27 mouse cellular contexts compared by ENCODE assay signal in the genomic region with DNA sequence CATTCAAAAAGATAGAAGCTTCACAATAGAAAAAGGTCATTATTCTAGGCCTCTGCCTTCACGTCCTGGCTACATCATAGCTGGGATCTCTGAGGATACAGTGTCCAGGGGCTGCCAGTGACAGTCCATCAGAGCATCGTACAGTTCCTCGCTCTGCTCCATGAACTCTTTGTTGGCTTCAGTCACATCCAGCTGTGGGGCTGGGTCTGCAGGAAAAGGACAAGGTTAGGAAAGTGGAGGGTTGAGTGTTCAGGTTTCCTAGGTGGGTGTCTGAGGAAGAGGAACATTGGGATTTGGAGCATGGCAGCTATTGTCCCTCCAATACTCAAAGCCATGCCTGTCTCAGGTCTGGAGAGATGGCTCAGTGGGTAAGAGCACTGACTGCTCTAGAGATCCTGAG. TPM values are rescaled to one million over a fixed set of nuclear protein-coding genes. Genes with fewer than 3 reads are reported as not detected.
A peak's percentile ranks its signal among the peaks of the same experiment; 100 is the strongest.
DNase-seq lines count a peak whose midpoint lies in the region; ATAC-seq and TF ChIP-seq lines count a peak whose summit lies in the region.
"Had no signal": no experiment of that assay in that cellular context is flagged by ENCODE, and none has a peak within 500 bp of the region (broad histone marks: within the 10 kb centered on the region; RNA-seq: fewer than 3 reads in every experiment).

No protein-coding gene starts in this region.

- H3K27me3 ChIP-seq in limb, embryonic 15.5 days: no peaks in the 10 kb centered on the region
- H3K27me3 ChIP-seq in limb, embryonic 10.5 days (ENCODE audit: low read depth, poor library complexity, severe bottlenecking): no peaks in the 10 kb centered on the region
- H3K27me3 ChIP-seq in CH12.LX (replicated peaks) (no peaks in the 10 kb centered on the region), MEL (ENCODE audit: control insufficient read depth in 1 of 2, insufficient read depth in 2 of 2, low read length in 2 of 2) (no peaks in the 10 kb centered on the region), myocyte (ENCODE audit: control insufficient read depth, insufficient read depth, insufficient read length) (no peaks in the 10 kb centered on the region)
- H3K27me3 ChIP-seq in hindbrain, embryonic 10.5 days (ENCODE audit: insufficient read depth, poor library complexity, severe bottlenecking): no peaks in the 10 kb centered on the region
- H3K27me3 ChIP-seq in midbrain, embryonic 16.5 days (ENCODE audit: control insufficient read depth, insufficient read depth, low read depth, low read length): no peaks in the 10 kb centered on the region
- H3K27me3 ChIP-seq: hindbrain, embryonic 15.5 days; limb, embryonic 12.5 days; neural tube, embryonic 13.5 days had no signal

- peaks cover 8% of the 10 kb centered on the region for H3K4me1 ChIP-seq in limb, embryonic 15.5 days
- H3K4me1 ChIP-seq in limb, embryonic 10.5 days: peaks cover 9% of the 10 kb centered on the region
- H3K4me1 ChIP-seq in CH12.LX (ENCODE audit: control insufficient read depth in 1 of 2, insufficient read depth in 2 of 2) (peaks cover 0 to 8% of the 10 kb centered on the region in 2 experiments; a peak in 1 of 4 replicates), MEL (ENCODE audit: control insufficient read depth in 1 of 2, insufficient read depth in 2 of 2, low read length in 2 of 2) (0 out of 4 replicates have a peak, but pooled peaks cover 0 to 3% of the 10 kb centered on the region in 2 experiments)
- peaks cover 10% of the 10 kb centered on the region for H3K4me1 ChIP-seq in hindbrain, embryonic 10.5 days (replicated peaks)
- H3K4me1 ChIP-seq in midbrain, embryonic 16.5 days (ENCODE audit: control insufficient read depth, insufficient read depth, low read length): peaks cover 10% of the 10 kb centered on the region

- H3K79me2 ChIP-seq in CH12.LX (replicated peaks; ENCODE audit: control insufficient read depth, extremely low read depth, insufficient read depth, poor library complexity, severe bottlenecking): peaks cover 16% of the 10 kb centered on the region
- H3K79me2 ChIP-seq in MEL (ENCODE audit: control insufficient read depth, insufficient read depth, low read length, poor library complexity): peaks cover 18% of the 10 kb centered on the region
- peaks cover 19% of the 10 kb centered on the region for H3K79me2 ChIP-seq in myocyte (ENCODE audit: control insufficient read depth, insufficient read depth)

- H3K9me3 ChIP-seq in limb, embryonic 15.5 days: no peaks in the 10 kb centered on the region
- H3K9me3 ChIP-seq in limb, embryonic 10.5 days (replicated peaks): no peaks in the 10 kb centered on the region
- no peaks in the 10 kb centered on the region for H3K9me3 ChIP-seq in CH12.LX (replicated peaks; ENCODE audit: low read length)
- H3K9me3 ChIP-seq in MEL (replicated peaks; ENCODE audit: insufficient read depth, low read length): no peaks in the 10 kb centered on the region
- H3K9me3 ChIP-seq in hindbrain, embryonic 10.5 days: no peaks in the 10 kb centered on the region
- no peaks in the 10 kb centered on the region for H3K9me3 ChIP-seq in midbrain, embryonic 16.5 days (replicated peaks; ENCODE audit: control insufficient read depth, low read length, poor library complexity, severe bottlenecking)
- H3K9me3 ChIP-seq: G1E; hindbrain, embryonic 15.5 days; limb, embryonic 12.5 days; neural tube, embryonic 13.5 days had no signal

- TF ChIP-seq CTCF in CH12.LX (conservative IDR thresholded peaks at IDR 0.05 in 1 of 2, IDR thresholded peaks at IDR 0.05 in 1 of 2; ENCODE audit: low read depth in 2 of 2, low read length in 2 of 2): no peak
- TF ChIP-seq CTCF in MEL (IDR thresholded peaks at IDR 0.05 in 2 of 3, conservative IDR thresholded peaks at IDR 0.05 in 1 of 3; ENCODE audit: control insufficient read depth in 1 of 3, insufficient read depth in 1 of 3, low read depth in 2 of 3, low read length in 3 of 3, poor library complexity in 1 of 3, severe bottlenecking in 1 of 3): no peak

- no peak overlapping the region for H3K9ac ChIP-seq in limb, embryonic 15.5 days
- no peak overlapping the region for H3K9ac ChIP-seq in CH12.LX (ENCODE audit: insufficient read depth, low read depth)
- no peak overlapping the region for H3K9ac ChIP-seq in MEL (ENCODE audit: control insufficient read depth, low read depth, low read length, poor library complexity, severe bottlenecking)
- no peak overlapping the region for H3K9ac ChIP-seq in midbrain, embryonic 16.5 days (ENCODE audit: low read depth, low read length)
- H3K9ac ChIP-seq: forebrain, postnatal 0 days; hindbrain, embryonic 15.5 days; limb, embryonic 12.5 days; neural tube, embryonic 13.5 days had no signal

- in situ Hi-C loops in CH12.LX (cut with MboI; ENCODE audit: low pct_ligation_motif_present, low pct_unique_long_range_greater_than_20kb, low sequenced_read_pairs): loop anchor here (25.0 kb wide), 1 partner anchor 200 kb away; a partner anchor contains a TSS

- H3K27ac ChIP-seq in limb, embryonic 15.5 days: 0 out of 2 replicates have a peak overlapping the region, but pooled peaks have one; percentile 27
- no peak overlapping the region for H3K27ac ChIP-seq in limb, embryonic 10.5 days
- H3K27ac ChIP-seq in CH12.LX (ENCODE audit: insufficient read depth, low read depth): no peak overlapping the region
- peak overlapping the region; percentile 16; the same call in 1 of the 2 replicates for H3K27ac ChIP-seq in MEL (ENCODE audit: control insufficient read depth, low read depth, low read length)
- no peak overlapping the region for H3K27ac ChIP-seq in hindbrain, embryonic 10.5 days
- H3K27ac ChIP-seq in midbrain, embryonic 16.5 days (ENCODE audit: low read length): no peak overlapping the region
- H3K27ac ChIP-seq: hindbrain, embryonic 15.5 days; layer of hippocampus, adult 2 months; limb, embryonic 12.5 days; neural tube, embryonic 13.5 days had no signal

- DNase-seq in limb, embryonic 10.5 days (ENCODE audit: low spot score): no peak
- DNase-seq in CH12.LX (ENCODE audit: extremely low read depth) (no peak), MEL (ENCODE audit: low read depth, low spot score) (peak; percentile 76)
- DNase-seq in hindbrain, embryonic 10.5 days (ENCODE audit: low spot score): no peak
- DNase-seq: adrenal gland, postnatal 10 days; cerebellum, adult 18-20 months; cerebellum, postnatal 25 days; forebrain, postnatal 0 days; gastrocnemius, postnatal 25 days; heart, adult 18-20 months; heart, postnatal 4 days; kidney, adult 2 months; kidney, postnatal 14 days; lung, adult 2 months; lung, postnatal 36 days; midbrain, embryonic 14.5 days; retina, postnatal 1 day; right cerebral cortex, postnatal 25 days had no signal

- no peak for ATAC-seq in limb, embryonic 15.5 days (ENCODE audit: insufficient number of reproducible peaks, low FRiP score, low TSS enrichment, low read depth)
- ATAC-seq in midbrain, embryonic 16.5 days: no peak
- ATAC-seq: forebrain, postnatal 0 days had no signal

- TF ChIP-seq EP300 in CH12.LX (IDR thresholded peaks at IDR 0.05; ENCODE audit: low read length) (no peak), MEL (IDR thresholded peaks at IDR 0.05; ENCODE audit: low read depth in 1 of 2, low read length in 2 of 2) (no peak)

- no peak overlapping the region for H3K4me3 ChIP-seq in limb, embryonic 15.5 days
- H3K4me3 ChIP-seq in limb, embryonic 10.5 days: no peak overlapping the region
- H3K4me3 ChIP-seq in CH12.LX (replicated peaks in 1 of 3; ENCODE audit: low read depth in 2 of 3, low read length in 2 of 3, poor library complexity in 1 of 3) (no peak overlapping the region), MEL (ENCODE audit: control insufficient read depth in 1 of 2, insufficient read depth in 1 of 2, low read depth in 2 of 2, low read length in 2 of 2) (no peak overlapping the region), myocyte (no peak overlapping the region)
- no peak overlapping the region for H3K4me3 ChIP-seq in hindbrain, embryonic 10.5 days
- no peak overlapping the region for H3K4me3 ChIP-seq in midbrain, embryonic 16.5 days (ENCODE audit: low read depth, low read length)
- H3K4me3 ChIP-seq: hindbrain, embryonic 15.5 days; layer of hippocampus, adult 2 months; limb, embryonic 12.5 days; neural tube, embryonic 13.5 days had no signal

- TF ChIP-seq POLR2A in CH12.LX (IDR thresholded peaks at IDR 0.05; ENCODE audit: low read depth, low read length): peak; percentile 77
- peak; percentile 57 to 73; a peak in 2 of 4 replicates for TF ChIP-seq POLR2A in MEL (IDR thresholded peaks at IDR 0.05; ENCODE audit: control insufficient read depth in 1 of 2, insufficient read depth in 1 of 2, low read depth in 1 of 2, low read length in 2 of 2, poor library complexity in 1 of 2)
- TF ChIP-seq POLR2A in myocyte (IDR thresholded peaks at IDR 0.05; ENCODE audit: insufficient read length, low read depth): no peak

- H3K36me3 ChIP-seq in limb, embryonic 15.5 days: peaks cover 55% of the 10 kb centered on the region
- H3K36me3 ChIP-seq in limb, embryonic 10.5 days: peaks cover 72% of the 10 kb centered on the region
- H3K36me3 ChIP-seq in CH12.LX (replicated peaks in 1 of 2; ENCODE audit: control insufficient read depth in 1 of 2, insufficient read depth in 1 of 2, low read length in 1 of 2) (peaks cover 39 to 62% of the 10 kb centered on the region in 2 experiments), MEL (ENCODE audit: control insufficient read depth in 1 of 2, insufficient read depth in 2 of 2, low read length in 2 of 2) (peaks cover 10 to 12% of the 10 kb centered on the region in 2 experiments), myocyte (ENCODE audit: control insufficient read depth, insufficient read depth) (peaks cover 18% of the 10 kb centered on the region)
- H3K36me3 ChIP-seq in hindbrain, embryonic 10.5 days: peaks cover 67% of the 10 kb centered on the region
- peaks cover 23% of the 10 kb centered on the region for H3K36me3 ChIP-seq in midbrain, embryonic 16.5 days (ENCODE audit: control insufficient read depth, insufficient read depth, low read length)

- TF ChIP-seq RAD21 in CH12.LX (IDR thresholded peaks at IDR 0.05; ENCODE audit: low read depth, low read length) (no peak), MEL (IDR thresholded peaks at IDR 0.05; ENCODE audit: low read depth, low read length) (no peak)

- dilution Hi-C loops in CH12.LX (cut with MboI; ENCODE audit: extremely low pct_ligation_motif_present, extremely low pct_unique_long_range_greater_than_20kb, low sequenced_read_pairs): no loop called here

- H3ac ChIP-seq in myocyte (ENCODE audit: control insufficient read depth, insufficient read length): no peak overlapping the region

- no peak overlapping the region for H3K4me2 ChIP-seq in limb, embryonic 15.5 days
- no peak overlapping the region for H3K4me2 ChIP-seq in CH12.LX (ENCODE audit: insufficient read depth, low read depth, poor library complexity, severe bottlenecking)
- H3K4me2 ChIP-seq in myocyte (ENCODE audit: low read depth): no peak overlapping the region
- no peak overlapping the region for H3K4me2 ChIP-seq in midbrain, embryonic 16.5 days (ENCODE audit: low read length)
- H3K4me2 ChIP-seq: hindbrain, embryonic 15.5 days; limb, embryonic 12.5 days; neural tube, embryonic 13.5 days had no signal

- 50% methylated on average over 3 of the region's 3 CpGs for whole genome bisulfite sequencing in limb, embryonic 15.5 days
- WGBS in limb, embryonic 10.5 days: 53% methylated on average over 3 of the region's 3 CpGs
- WGBS in hindbrain, embryonic 10.5 days: 54% methylated on average over 3 of the region's 3 CpGs
- WGBS in midbrain, embryonic 16.5 days: 55% methylated on average over 3 of the region's 3 CpGs

RNA-seq across cellular contexts. Expression of a gene that starts 8.6 kb away (rescaled TPM):
- 1.8 and 2.7 TPM in 2 replicates for polyA plus RNA-seq in limb, embryonic 15.5 days (2015; fragmentation: Nextera tagmentation; extraction: Ambion mirVana)
- 0.68 and 1.4 TPM in 2 replicates for polyA plus RNA-seq in limb, embryonic 10.5 days (2016; fragmentation: Nextera tagmentation; extraction: Ambion mirVana)
- total RNA-seq in CH12.LX (2012; rRNA removed): 0.38 and 0.51 TPM in 2 replicates
- not detected in 2 replicates for total RNA-seq in CH12.LX (2014; rRNA removed)
- polyA plus RNA-seq in CH12.LX (2012; ENCODE audit: insufficient read length, low read depth): 0.31 TPM in 1 of 2 replicates, not detected in the other
- 0.52 and 0.85 TPM in 2 replicates for total RNA-seq in MEL (2012; rRNA removed)
- polyA plus RNA-seq in MEL (2012; ENCODE audit: insufficient read depth in 1 of 2, insufficient read length in 2 of 2, low read depth in 1 of 2, low replicate concordance in 2 of 2, missing spikeins in 1 of 2): under 1 TPM in 1 of 2 experiments, not detected in 1; 0.40 TPM
- polyA plus RNA-seq in myocyte (2012; fragmentation: generic; extraction: Trizol): 0.30 TPM
- polyA plus RNA-seq in hindbrain, embryonic 10.5 days (2016; fragmentation: Nextera tagmentation; extraction: Ambion mirVana): 0.77 and 0.96 TPM in 2 replicates
- 2.1 and 2.9 TPM in 2 replicates for polyA plus RNA-seq in midbrain, embryonic 16.5 days (2015; fragmentation: Nextera tagmentation; extraction: Ambion mirVana)
- total RNA-seq: G1E; megakaryocyte-erythroid progenitor cell, adult 5-6 weeks had no signal

RNA-seq across cellular contexts. Expression of a gene that starts 17.5 kb away (rescaled TPM):
- 61.4 and 68.3 TPM in 2 replicates for polyA plus RNA-seq in limb, embryonic 15.5 days (2015; fragmentation: Nextera tagmentation; extraction: Ambion mirVana)
- 89.2 and 90.1 TPM in 2 replicates for polyA plus RNA-seq in limb, embryonic 10.5 days (2016; fragmentation: Nextera tagmentation; extraction: Ambion mirVana)
- 71.5 and 86.5 TPM in 2 replicates for total RNA-seq in CH12.LX (2012; rRNA removed)
- total RNA-seq in CH12.LX (2014; rRNA removed): 70.6 and 80.5 TPM in 2 replicates
- polyA plus RNA-seq in CH12.LX (2012; ENCODE audit: insufficient read length, low read depth): 60.7 and 64.4 TPM in 2 replicates
- total RNA-seq in MEL (2012; rRNA removed): 110 and 117 TPM in 2 replicates
- polyA plus RNA-seq in MEL (2012; ENCODE audit: insufficient read depth in 1 of 2, insufficient read length in 2 of 2, low read depth in 1 of 2, low replicate concordance in 2 of 2, missing spikeins in 1 of 2): 100 to 1,000 TPM in 1 of 2 experiments, not detected in 1; 102 TPM
- 51.6 TPM for polyA plus RNA-seq in myocyte (2012; fragmentation: generic; extraction: Trizol)
- polyA plus RNA-seq in hindbrain, embryonic 10.5 days (2016; fragmentation: Nextera tagmentation; extraction: Ambion mirVana): 90.6 and 91.5 TPM in 2 replicates
- polyA plus RNA-seq in midbrain, embryonic 16.5 days (2015; fragmentation: Nextera tagmentation; extraction: Ambion mirVana): 76.3 and 76.6 TPM in 2 replicates

RNA-seq across cellular contexts. Expression of a gene that starts 37.6 kb away (rescaled TPM):
- 48.9 and 49.1 TPM in 2 replicates for polyA plus RNA-seq in limb, embryonic 15.5 days (2015; fragmentation: Nextera tagmentation; extraction: Ambion mirVana)
- 60.9 and 62.9 TPM in 2 replicates for polyA plus RNA-seq in limb, embryonic 10.5 days (2016; fragmentation: Nextera tagmentation; extraction: Ambion mirVana)
- 29.8 and 40.2 TPM in 2 replicates for total RNA-seq in CH12.LX (2012; rRNA removed)
- 74.7 and 86.1 TPM in 2 replicates for total RNA-seq in CH12.LX (2014; rRNA removed)
- 47.8 and 53.5 TPM in 2 replicates for polyA plus RNA-seq in CH12.LX (2012; ENCODE audit: insufficient read length, low read depth)
- 56.7 and 62.6 TPM in 2 replicates for total RNA-seq in MEL (2012; rRNA removed)
- polyA plus RNA-seq in MEL (2012; ENCODE audit: insufficient read depth in 1 of 2, insufficient read length in 2 of 2, low read depth in 1 of 2, low replicate concordance in 2 of 2, missing spikeins in 1 of 2): 10 to 100 TPM in 1 of 2 experiments, not detected in 1; 76.4 TPM
- polyA plus RNA-seq in myocyte (2012; fragmentation: generic; extraction: Trizol): 26.6 TPM
- polyA plus RNA-seq in hindbrain, embryonic 10.5 days (2016; fragmentation: Nextera tagmentation; extraction: Ambion mirVana): 60.9 and 62.1 TPM in 2 replicates
- 42.8 and 45.2 TPM in 2 replicates for polyA plus RNA-seq in midbrain, embryonic 16.5 days (2015; fragmentation: Nextera tagmentation; extraction: Ambion mirVana)

RNA-seq across cellular contexts. Expression of a gene that starts 41.6 kb away (rescaled TPM):
- 66.2 and 70.1 TPM in 2 replicates for polyA plus RNA-seq in limb, embryonic 15.5 days (2015; fragmentation: Nextera tagmentation; extraction: Ambion mirVana)
- 162 and 192 TPM in 2 replicates for polyA plus RNA-seq in limb, embryonic 10.5 days (2016; fragmentation: Nextera tagmentation; extraction: Ambion mirVana)
- total RNA-seq in CH12.LX (2012; rRNA removed) (93.6 and 126 TPM in 2 replicates), CH12.LX (2014; rRNA removed) (148 and 150 TPM in 2 replicates), MEL (2012; rRNA removed) (137 and 147 TPM in 2 replicates)
- polyA plus RNA-seq in CH12.LX (2012; ENCODE audit: insufficient read length, low read depth) (149 and 170 TPM in 2 replicates), MEL (2012; ENCODE audit: insufficient read depth in 1 of 2, insufficient read length in 2 of 2, low read depth in 1 of 2, low replicate concordance in 2 of 2, missing spikeins in 1 of 2) (100 to 1,000 TPM in 1 of 2 experiments, 10 to 100 TPM in 1; 83.6 to 186 TPM), myocyte (2012; fragmentation: generic; extraction: Trizol) (33.2 TPM)
- polyA plus RNA-seq in hindbrain, embryonic 10.5 days (2016; fragmentation: Nextera tagmentation; extraction: Ambion mirVana): 116 and 157 TPM in 2 replicates
- polyA plus RNA-seq in midbrain, embryonic 16.5 days (2015; fragmentation: Nextera tagmentation; extraction: Ambion mirVana): 29.8 and 30.8 TPM in 2 replicates

RNA-seq across cellular contexts. Expression of a gene that starts 50.4 kb away (rescaled TPM):
- 34.1 and 35.6 TPM in 2 replicates for polyA plus RNA-seq in limb, embryonic 15.5 days (2015; fragmentation: Nextera tagmentation; extraction: Ambion mirVana)
- polyA plus RNA-seq in limb, embryonic 10.5 days (2016; fragmentation: Nextera tagmentation; extraction: Ambion mirVana): 48.2 and 49.0 TPM in 2 replicates
- total RNA-seq in CH12.LX (2012; rRNA removed) (8.8 and 9.0 TPM in 2 replicates), CH12.LX (2014; rRNA removed) (7.9 and 8.2 TPM in 2 replicates), MEL (2012; rRNA removed) (9.9 and 12.0 TPM in 2 replicates)
- polyA plus RNA-seq in CH12.LX (2012; ENCODE audit: insufficient read length, low read depth) (18.0 and 19.3 TPM in 2 replicates), MEL (2012; ENCODE audit: insufficient read depth in 1 of 2, insufficient read length in 2 of 2, low read depth in 1 of 2, low replicate concordance in 2 of 2, missing spikeins in 1 of 2) (10 to 100 TPM in 1 of 2 experiments, not detected in 1; 29.6 TPM), myocyte (2012; fragmentation: generic; extraction: Trizol) (11.7 TPM)
- polyA plus RNA-seq in hindbrain, embryonic 10.5 days (2016; fragmentation: Nextera tagmentation; extraction: Ambion mirVana): 42.5 and 45.3 TPM in 2 replicates
- polyA plus RNA-seq in midbrain, embryonic 16.5 days (2015; fragmentation: Nextera tagmentation; extraction: Ambion mirVana): 40.0 and 41.1 TPM in 2 replicates

Comparison
In these comparisons a context has a peak if more than half of its experiments do, and no peak if none do; other contexts are left out.
1. H3K27ac ChIP-seq: peak in limb, embryonic 15.5 days (single experiment) and MEL (single experiment); none in limb, embryonic 10.5 days (single experiment), CH12.LX (single experiment), hindbrain, embryonic 10.5 days (single experiment) and midbrain, embryonic 16.5 days (single experiment).